Mouse (Mus musculus): ENCODE data around the gene Sema7a.

The Sema7a gene

GRCm38 (mm10) chr9:57940349-57940794, 460 bp downstream of the Sema7a start:
- DNase-seq = no peak

- DNase-seq = peak in 1 of 2 experiments; percentile 3
These were observed 1.1 kb downstream of the Sema7a start for GRCm38 (mm10) chr9:57940861-57941638.

- DNase-seq = no peak
These were observed 2.1 kb downstream of the Sema7a start for GRCm38 (mm10) chr9:57942039-57942438.

GRCm38 (mm10) chr9:57943067-57943466, 3.2 kb downstream of the Sema7a start:
- DNase-seq = no peak

GRCm38 (mm10) chr9:57944572-57944971, 4.7 kb downstream of the Sema7a start:
- peak; percentile 48 to 59 for DNase-seq

GRCm38 (mm10) chr9:57945771-57946616, 6.1 kb downstream of the Sema7a start:
- no peak for DNase-seq

- no peak for DNase-seq
These were observed 7.6 kb downstream of the Sema7a start for GRCm38 (mm10) chr9:57947381-57948030.

GRCm38 (mm10) chr9:57948333-57948931, 8.5 kb downstream of the Sema7a start:
- DNase-seq = no peak

- DNase-seq = peak; percentile 79 to 86
These were observed 9.3 kb downstream of the Sema7a start for GRCm38 (mm10) chr9:57949102-57949704.

GRCm38 (mm10) chr9:57949879-57950278, 10.0 kb downstream of the Sema7a start:
- no peak for DNase-seq

GRCm38 (mm10) chr9:57950519-57950918, 10.6 kb downstream of the Sema7a start:
- DNase-seq = no peak

- DNase-seq = no peak
These were observed 12.1 kb downstream of the Sema7a start for GRCm38 (mm10) chr9:57951993-57952392.

- no peak for DNase-seq
These were observed 15.2 kb downstream of the Sema7a start for GRCm38 (mm10) chr9:57954962-57955744.

- DNase-seq = no peak
These were observed 15.9 kb downstream of the Sema7a start for GRCm38 (mm10) chr9:57955764-57956163.

GRCm38 (mm10) chr9:57956196-57956837, 16.4 kb downstream of the Sema7a start:
- no peak for DNase-seq

GRCm38 (mm10) chr9:57956838-57957236, 16.9 kb downstream of the Sema7a start:
- DNase-seq = no peak

- DNase-seq = no peak
These were observed 18.7 kb downstream of the Sema7a start for GRCm38 (mm10) chr9:57958615-57959014.

GRCm38 (mm10) chr9:57959399-57959798, 19.5 kb downstream of the Sema7a start:
- DNase-seq = no peak

GRCm38 (mm10) chr9:57959886-57960866, 20.3 kb downstream of the Sema7a start:
- DNase-seq = no peak

- DNase-seq = no peak
These were observed 21.3 kb downstream of the Sema7a start for GRCm38 (mm10) chr9:57961226-57961625.

Measured in lung, adult 18-20 months (tissue).